Mouse (Mus musculus) lung, adult 2 months (tissue): ENCODE results near the gene 2810004N23Rik.

Experiments
- CTCF ChIP-seq: fragments of 200-500 bp; IDR thresholded peaks from 2 replicates; pipeline ENCODE4 v1.5.1; 2011; ENCODE audit warnings: mild to moderate bottlenecking, low read length, control low read depth; ENCODE audit not compliant: insufficient read depth
- POLR2A ChIP-seq: fragments of 200-500 bp; IDR thresholded peaks from 2 replicates; pipeline ENCODE4 v1.6.1; 2011; ENCODE audit warnings: low read depth, mild to moderate bottlenecking, control low read depth, low read length, borderline replicate concordance; ENCODE audit errors: extremely low read depth

DNA sequence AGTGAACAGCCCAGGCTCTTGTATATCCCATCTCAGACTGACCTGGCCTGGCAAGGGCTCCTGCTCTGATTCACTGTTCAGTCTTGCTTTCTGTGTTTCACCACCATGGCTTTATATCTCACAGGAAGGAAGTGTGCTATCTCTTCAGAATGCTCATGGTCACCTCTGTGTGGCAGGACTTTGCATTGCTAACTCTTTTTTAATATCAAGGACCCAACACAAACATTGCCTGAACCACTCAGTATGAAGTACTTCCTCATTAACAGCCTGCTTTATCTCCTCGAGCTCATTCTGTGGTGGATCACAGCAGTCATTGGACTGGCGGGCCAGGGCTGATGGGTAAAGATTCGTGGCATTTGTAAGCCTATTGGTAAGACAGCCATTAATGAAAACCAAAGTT is 3.7 kb upstream of the 2810004N23Rik start:
- no peak for TF ChIP-seq POLR2A
- no peak for TF ChIP-seq CTCF
